Mouse (Mus musculus) embryonic fibroblast, embryonic 13.5 days (primary cell): ENCODE results near the gene Lrrc32.

Experiments used
- CTCF ChIP-seq: IDR thresholded peaks from 2 replicates; pipeline ENCODE4 v1.5.1; 2011; ENCODE audit warnings: mild to moderate bottlenecking, control low read depth, low read length, moderate library complexity, borderline replicate concordance; ENCODE audit not compliant: insufficient read depth
- POLR2A ChIP-seq: IDR thresholded peaks from 2 replicates; pipeline ENCODE4 v1.6.1; 2011; ENCODE audit warnings: low read depth, mild to moderate bottlenecking, control low read depth, low read length, moderate library complexity

- TF ChIP-seq CTCF (no peak), POLR2A (no peak; the same call in 1 of the 2 replicates)
Observed at GRCm38 (mm10) chr7:98488398-98489130, 519 bp upstream of the Lrrc32 start.
